Mouse (Mus musculus) heart, adult 2 months (tissue): Measurements from ENCODE around the gene Susd6. TPM values are rescaled to one million over a fixed set of nuclear protein-coding genes. Genes with fewer than 3 reads are reported as not detected.

Source experiments
- DNase-seq, 2 experiments: peaks; one replicate each; pipeline ENCODE4 v3.0.0; 2021
- H3K27ac ChIP-seq: fragments of 200-600 bp; 2 replicates; pipeline ENCODE4 v1.8.1; 2022
- H3K27me3 ChIP-seq: fragments of 200-500 bp; 2 replicates; pipeline ENCODE4 v1.6.1; 2012; ENCODE audit warnings: mild to moderate bottlenecking, low read length, inconsistent platforms, mixed read lengths; ENCODE audit not compliant: control insufficient read depth, insufficient read depth
- H3K36me3 ChIP-seq: fragments of 200-500 bp; 2 replicates; pipeline ENCODE4 v1.6.1; 2012; ENCODE audit warnings: low read length, inconsistent platforms; ENCODE audit not compliant: control insufficient read depth, insufficient read depth
- H3K4me1 ChIP-seq: fragments of 200-500 bp; 2 replicates; pipeline ENCODE4 v1.6.1; 2011; ENCODE audit warnings: low read length; ENCODE audit not compliant: control insufficient read depth, insufficient read depth
- H3K4me3 ChIP-seq: fragments of 200-600 bp; 2 replicates; pipeline ENCODE4 v1.8.1; 2022
- H3K79me2 ChIP-seq: fragments of 200-500 bp; replicated peaks from 2 replicates; pipeline ENCODE4 v1.6.1; 2012; ENCODE audit warnings: mild to moderate bottlenecking, inconsistent platforms, low read length, moderate library complexity, mixed read lengths; ENCODE audit not compliant: control insufficient read depth, insufficient read depth
- H3K9ac ChIP-seq: fragments of 200-500 bp; 2 replicates; pipeline ENCODE4 v1.6.1; 2012; ENCODE audit warnings: low read depth, mild to moderate bottlenecking, control low read depth, inconsistent platforms, low read length, mixed read lengths
- CTCF ChIP-seq: fragments of 200-600 bp; IDR thresholded peaks from 2 replicates; pipeline ENCODE4 v1.8.1; 2022; ENCODE audit warnings: antibody characterized with exemption, mild to moderate bottlenecking, moderate library complexity
- EP300 ChIP-seq: fragments of 200-500 bp; IDR thresholded peaks from 2 replicates; pipeline ENCODE4 v1.6.1; 2011; ENCODE audit warnings: low read depth, low read length, control low read depth; ENCODE audit not compliant: insufficient read depth
- POLR2A ChIP-seq: fragments of 200-500 bp; IDR thresholded peaks from 2 replicates; pipeline ENCODE4 v1.6.1; 2011; ENCODE audit warnings: mild to moderate bottlenecking, low read depth, low read length, control low read depth; ENCODE audit not compliant: insufficient read depth
- WGBS: fragments of 180-500 bp; shearing (Covaris S2); methylation state at CpG from one replicate; pipeline ENCODE4 v1.1.7; 2018; 5-methylcytosine and 5-hydroxymethylcytosine counted together
- intact Hi-C: fragments of 180-260 bp; cut with DNase I; formaldehyde crosslinking; loops from one replicate; pipeline ENCODE4 v1.15.1; 2025
- polyA plus RNA-seq: library from polyadenylated mRNA; depleted of rRNA; stranded (reverse); fragments of >200 nt; gene quantifications from 2 replicates; pipeline ENCODE4 v1.2.3, GENCODE M21; 2012; rRNA removed
- total RNA-seq, 2 experiments: library from RNA; stranded (reverse); gene quantifications; 2 replicates each; pipeline ENCODE4 v1.2.3; 2021

The Susd6 gene
- total and polyA plus RNA-seq, 3 experiments: 50.1 to 78.6 (median 67.4) TPM

DNA sequence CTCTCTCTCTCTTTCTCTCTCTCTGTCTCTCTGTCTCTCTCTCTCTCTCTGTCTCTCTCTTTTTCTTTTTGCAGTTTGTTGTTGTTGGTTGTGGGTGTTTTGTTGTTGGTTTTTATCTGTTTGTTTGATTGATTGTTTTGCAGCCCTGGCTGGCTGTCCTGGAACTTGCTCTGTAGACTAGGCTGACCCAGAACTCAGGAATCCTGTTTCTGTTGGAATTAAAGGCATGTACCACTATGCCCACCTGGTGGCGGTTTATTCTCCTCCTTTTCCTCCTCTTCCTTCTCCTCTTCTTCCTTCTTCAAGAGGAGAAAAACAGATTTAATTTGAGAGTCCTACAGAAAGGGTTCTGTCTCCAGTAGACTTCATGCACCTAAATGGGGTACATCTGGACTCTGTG, 137.2 kb downstream of the Susd6 start:
- Histone ChIP-seq H3K27me3 (no peaks in the 10 kb centered on the region), H3K79me2 (no peaks in the 10 kb centered on the region), H3K4me1 (no peaks in the 10 kb centered on the region), H3K9ac (no peak overlapping the region), H3K27ac (no peak overlapping the region), H3K36me3 (no peaks in the 10 kb centered on the region), H3K4me3 (no peak overlapping the region)
- intact Hi-C loops: no loop called here
- DNase-seq: no peak
- TF ChIP-seq POLR2A: no peak
- TF ChIP-seq EP300: no peak
- TF ChIP-seq CTCF: no peak
- 93% methylated on average over 1 of the region's 1 CpGs for WGBS

DNA sequence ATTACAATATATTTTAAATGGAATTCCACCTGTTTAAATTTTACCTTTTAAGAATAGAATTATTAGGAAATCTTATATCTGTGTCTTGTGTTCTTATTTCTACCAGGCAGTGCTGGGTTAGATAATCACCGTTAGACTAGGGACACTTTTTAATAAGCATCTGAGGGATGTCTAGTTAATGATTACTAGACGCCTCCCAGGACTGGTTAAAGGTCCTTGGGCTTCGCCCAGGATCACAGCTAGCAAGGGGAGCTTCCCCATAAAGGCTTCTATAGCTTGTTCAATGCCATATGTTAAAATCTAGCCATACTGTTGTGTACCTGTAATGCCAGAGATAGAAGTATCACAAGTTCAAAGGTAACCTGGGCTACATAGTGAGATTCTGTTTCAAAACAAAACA, 138.6 kb downstream of the Susd6 start:
- Histone ChIP-seq H3K36me3 (no peaks in the 10 kb centered on the region), H3K4me3 (no peak overlapping the region), H3K9ac (no peak overlapping the region), H3K27me3 (no peaks in the 10 kb centered on the region), H3K4me1 (no peaks in the 10 kb centered on the region), H3K79me2 (no peaks in the 10 kb centered on the region), H3K27ac (no peak overlapping the region)
- DNase-seq: no peak
- 89% methylated on average over 3 of the region's 3 CpGs for whole genome bisulfite sequencing
- no peak for TF ChIP-seq POLR2A
- no peak for TF ChIP-seq CTCF
- no peak for TF ChIP-seq EP300
- intact Hi-C loops: no loop called here

DNA sequence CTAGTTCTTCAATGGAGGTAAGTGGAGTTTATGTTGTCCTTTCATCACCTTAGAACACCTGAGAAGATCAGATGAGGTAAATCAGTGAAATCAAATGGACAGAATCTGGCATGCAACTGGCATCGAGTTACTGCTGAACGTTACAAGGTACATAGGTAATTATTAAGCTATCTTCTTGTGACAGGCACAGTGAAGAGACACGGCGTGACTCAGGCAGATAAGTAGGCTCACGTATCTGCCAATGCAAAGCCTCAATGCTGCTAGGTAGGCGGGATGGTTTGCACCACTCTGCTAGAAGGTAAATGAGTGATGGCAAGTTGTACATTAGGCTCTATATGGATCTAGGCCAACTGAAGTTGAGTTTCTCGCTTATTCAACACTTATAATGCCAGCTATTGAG, 139.8 kb downstream of the Susd6 start:
- Histone ChIP-seq H3K4me3 (no peak overlapping the region), H3K9ac (no peak overlapping the region), H3K36me3 (no peaks in the 10 kb centered on the region), H3K27me3 (no peaks in the 10 kb centered on the region), H3K27ac (no peak overlapping the region), H3K4me1 (no peaks in the 10 kb centered on the region), H3K79me2 (no peaks in the 10 kb centered on the region)
- DNase-seq: no peak
- intact Hi-C loops: no loop called here
- TF ChIP-seq CTCF (no peak), POLR2A (no peak), EP300 (no peak)
- WGBS: 85% methylated on average over 7 of the region's 7 CpGs

Other genes with a start within 250 kb of the Susd6 start
- 10 to 100 TPM; 15.6 to 17.4 TPM for gene Slc39a9, start 146.6 kb upstream of the Susd6 start, total RNA-seq
- gene Slc39a9, start 146.6 kb upstream of the Susd6 start, polyA plus RNA-seq: 18.1 and 24.7 TPM in 2 replicates
- gene Erh, start 146.2 kb upstream of the Susd6 start, total RNA-seq: 10 to 100 TPM; 17.9 to 23.8 TPM
- 22.4 and 29.5 TPM in 2 replicates for gene Erh, start 146.2 kb upstream of the Susd6 start, polyA plus RNA-seq
- gene Plekhd1, start 97.9 kb upstream of the Susd6 start, total RNA-seq: not detected
- gene Plekhd1, start 97.9 kb upstream of the Susd6 start, polyA plus RNA-seq: 0.27 and 0.41 TPM in 2 replicates
- gene Ccdc177, start 29.8 kb upstream of the Susd6 start, total RNA-seq: under 1 TPM in 1 of 2 experiments, not detected in 1; 0.05 TPM
- gene Ccdc177, start 29.8 kb upstream of the Susd6 start, polyA plus RNA-seq: not detected in 2 replicates
- 100 to 1,000 TPM; 115 to 126 TPM for gene Srsf5, start 155.0 kb downstream of the Susd6 start, total RNA-seq
- gene Srsf5, start 155.0 kb downstream of the Susd6 start, polyA plus RNA-seq: 217 and 259 TPM in 2 replicates
- not detected for gene Slc10a1, start 178.2 kb downstream of the Susd6 start, total RNA-seq
- gene Slc10a1, start 178.2 kb downstream of the Susd6 start, polyA plus RNA-seq: 0.61 TPM in 1 of 2 replicates, not detected in the other
- 1 to 10 TPM; 4.8 to 6.2 TPM for gene Smoc1, start 236.3 kb downstream of the Susd6 start, total RNA-seq
- 6.9 and 8.0 TPM in 2 replicates for gene Smoc1, start 236.3 kb downstream of the Susd6 start, polyA plus RNA-seq